Mouse (Mus musculus) CH12.LX (cell line): ENCODE measurements around the gene Grid2.

Experiments used
- CTCF ChIP-seq, 2 experiments: IDR thresholded peaks in 1 of 2; conservative IDR thresholded peaks in 1 of 2; 2 replicates each; pipeline ENCODE4 v1.5.1; 2011 to 2012; ENCODE audit warnings: low read depth in 2 of 2, low read length in 2 of 2, improper control_type of control experiment in 1 of 2, inconsistent platforms in 1 of 2, mild to moderate bottlenecking in 1 of 2, moderate library complexity in 1 of 2
- E2F4 ChIP-seq: IDR thresholded peaks from 2 replicates; pipeline ENCODE4 v1.6.1; 2011; ENCODE audit warnings: low read depth, low read length, improper control_type of control experiment; ENCODE audit not compliant: insufficient replicate concordance
- EP300 ChIP-seq: IDR thresholded peaks from 2 replicates; pipeline ENCODE4 v1.6.1; 2011; ENCODE audit warnings: low read length, improper control_type of control experiment
- HCFC1 ChIP-seq: IDR thresholded peaks from 2 replicates; pipeline ENCODE4 v1.6.1; 2012; ENCODE audit warnings: low read depth, mild to moderate bottlenecking, inconsistent platforms, low read length, improper control_type of control experiment
- MAFK ChIP-seq: IDR thresholded peaks from 2 replicates; pipeline ENCODE4 v1.6.1; 2011; ENCODE audit warnings: low read length, improper control_type of control experiment; ENCODE audit not compliant: insufficient replicate concordance
- MEF2A ChIP-seq: IDR thresholded peaks from 2 replicates; pipeline ENCODE4 v1.6.1; 2014; ENCODE audit warnings: low read depth, mild to moderate bottlenecking, inconsistent platforms, low read length, improper control_type of control experiment, borderline replicate concordance
- POLR2A ChIP-seq: IDR thresholded peaks from 2 replicates; pipeline ENCODE4 v1.6.1; 2011; ENCODE audit warnings: low read depth, mild to moderate bottlenecking, improper control_type of control experiment, low read length
- SMC3 ChIP-seq: IDR thresholded peaks from 2 replicates; pipeline ENCODE4 v1.6.1; 2011; ENCODE audit warnings: low read depth, low read length, improper control_type of control experiment
- TCF12 ChIP-seq: IDR thresholded peaks from 2 replicates; pipeline ENCODE4 v1.6.1; 2014; ENCODE audit warnings: low read depth, mild to moderate bottlenecking, inconsistent platforms, low read length, improper control_type of control experiment
- UBTF ChIP-seq: IDR thresholded peaks from 2 replicates; pipeline ENCODE4 v1.6.1; 2012; ENCODE audit warnings: low read depth, mild to moderate bottlenecking, inconsistent platforms, low read length, improper control_type of control experiment, moderate library complexity
- ZC3H11A ChIP-seq: IDR thresholded peaks from 2 replicates; pipeline ENCODE4 v1.6.1; 2012; ENCODE audit warnings: low read depth, mild to moderate bottlenecking, inconsistent platforms, low read length, improper control_type of control experiment
- ZKSCAN1 ChIP-seq: IDR thresholded peaks from 2 replicates; pipeline ENCODE4 v1.6.1; 2012; ENCODE audit warnings: low read depth, inconsistent platforms, low read length, improper control_type of control experiment, borderline replicate concordance
- ZMIZ1 ChIP-seq: IDR thresholded peaks from 2 replicates; pipeline ENCODE4 v1.6.1; 2012; ENCODE audit warnings: low read depth, mild to moderate bottlenecking, inconsistent platforms, low read length, improper control_type of control experiment
- ZNF384 ChIP-seq: IDR thresholded peaks from 2 replicates; pipeline ENCODE4 v1.6.1; 2012; ENCODE audit warnings: low read depth, low read length, improper control_type of control experiment, inconsistent platforms

- TF ChIP-seq CTCF (conservative IDR thresholded peaks at IDR 0.05 in 1 of 2, IDR thresholded peaks at IDR 0.05 in 1 of 2; ENCODE audit: low read depth in 2 of 2, low read length in 2 of 2) (no peak), MEF2A (no peak), ZC3H11A (no peak), EP300 (no peak), TCF12 (no peak), POLR2A (no peak), ZNF384 (no peak), ZMIZ1 (no peak), MAFK (no peak), SMC3 (no peak), E2F4 (no peak), ZKSCAN1 (no peak), UBTF (no peak), HCFC1 (no peak)
Observed at GRCm38 (mm10) chr6:64623404-64623803, 1367.7 kb downstream of the Grid2 start.
